Mouse (Mus musculus) ES-Bruce4 (cell line): ENCODE measurements around the gene Haao. TPM values are rescaled to one million over a fixed set of nuclear protein-coding genes. Genes with fewer than 3 reads are reported as not detected.

Source experiments
- H3K27ac ChIP-seq: 2 replicates; pipeline ENCODE4 v1.5.1; 2012; ENCODE audit warnings: low read length, inconsistent platforms; ENCODE audit not compliant: insufficient read depth
- H3K27me3 ChIP-seq: 2 replicates; pipeline ENCODE4 v1.6.1; 2012; ENCODE audit warnings: mild to moderate bottlenecking, low read length, inconsistent platforms; ENCODE audit not compliant: control insufficient read depth, poor library complexity, insufficient read depth, severe bottlenecking
- H3K36me3 ChIP-seq: 2 replicates; pipeline ENCODE4 v1.6.1; 2012; ENCODE audit warnings: inconsistent platforms, mild to moderate bottlenecking, low read length, moderate library complexity; ENCODE audit not compliant: control insufficient read depth, poor library complexity, insufficient read depth, severe bottlenecking
- H3K4me1 ChIP-seq: one replicate; pipeline ENCODE4 v1.8.1; 2011; ENCODE audit warnings: low read length; ENCODE audit not compliant: control insufficient read depth, insufficient read depth
- H3K4me3 ChIP-seq: 2 replicates; pipeline ENCODE4 v1.5.1; 2011; ENCODE audit warnings: low read depth, mild to moderate bottlenecking, low read length
- H3K9ac ChIP-seq: 2 replicates; pipeline ENCODE4 v1.6.1; 2012; ENCODE audit warnings: low read depth, mild to moderate bottlenecking, inconsistent platforms; ENCODE audit not compliant: poor library complexity, severe bottlenecking
- H3K9me3 ChIP-seq: replicated peaks from 2 replicates; pipeline ENCODE4 v1.6.1; 2012; ENCODE audit warnings: mild to moderate bottlenecking, low read length, inconsistent platforms; ENCODE audit not compliant: control insufficient read depth, poor library complexity, insufficient read depth, severe bottlenecking
- CTCF ChIP-seq: IDR thresholded peaks from one replicate; pipeline ENCODE4 v1.8.1; 2011; ENCODE audit warnings: low read depth, low read length
- EP300 ChIP-seq: IDR thresholded peaks from 2 replicates; pipeline ENCODE4 v1.6.1; 2011; ENCODE audit warnings: low read depth, low read length; ENCODE audit not compliant: insufficient read depth
- POLR2A ChIP-seq: IDR thresholded peaks from one replicate; pipeline ENCODE4 v1.8.1; 2011; ENCODE audit warnings: low read length; ENCODE audit not compliant: insufficient read depth
- polyA plus RNA-seq: library from polyadenylated mRNA; stranded (reverse); fragments of >200 nt; gene quantifications from 2 replicates; pipeline ENCODE4 v1.2.4, GENCODE M21; 2011; ENCODE audit warnings: low read depth; ENCODE audit not compliant: missing spikeins, insufficient read depth, insufficient read length

Gene Haao
- polyA plus RNA-seq, 1 experiment: 0.55 TPM

- Histone ChIP-seq H3K4me3 (no peak overlapping the region), H3K36me3 (no peaks in the 10 kb centered on the region), H3K4me1 (peaks cover 2% of the 10 kb centered on the region), H3K27ac (no peak overlapping the region), H3K9me3 (no peaks in the 10 kb centered on the region), H3K27me3 (no peaks in the 10 kb centered on the region), H3K9ac (no peak overlapping the region)
- TF ChIP-seq POLR2A: no peak
- no peak for TF ChIP-seq EP300
- no peak for TF ChIP-seq CTCF
Observed at GRCm38 (mm10) chr17:83823835-83824234, 23.9 kb downstream of the Haao start.

GRCm38 (mm10) chr17:83821876-83822275 is 25.9 kb downstream of the Haao start:
- Histone ChIP-seq H3K9me3 (no peaks in the 10 kb centered on the region), H3K27ac (no peak overlapping the region), H3K4me3 (no peak overlapping the region), H3K27me3 (no peaks in the 10 kb centered on the region), H3K9ac (no peak overlapping the region), H3K4me1 (no peaks in the 10 kb centered on the region), H3K36me3 (no peaks in the 10 kb centered on the region)
- TF ChIP-seq EP300: no peak
- TF ChIP-seq CTCF: no peak

DNA sequence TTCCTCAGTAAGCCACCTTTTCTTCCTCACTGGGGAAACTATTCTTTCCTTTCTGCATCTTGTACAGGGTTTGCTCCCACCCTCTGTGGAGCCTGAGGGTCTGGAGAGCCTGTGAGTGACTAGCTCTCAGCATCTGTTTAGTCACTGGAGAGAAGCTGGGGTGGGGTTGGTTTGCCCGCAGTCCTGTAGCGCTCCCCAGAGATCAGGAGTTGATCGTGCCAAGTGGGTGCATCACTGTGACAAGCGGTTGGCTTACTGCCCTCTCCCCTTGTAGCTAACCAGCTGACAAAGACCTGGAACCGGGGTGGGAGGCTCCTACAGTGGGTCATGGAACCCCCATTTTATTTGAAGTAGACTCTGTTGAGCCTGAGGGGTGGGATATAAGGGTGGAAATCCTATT is 27.1 kb downstream of the Haao start:
- Histone ChIP-seq H3K36me3 (no peaks in the 10 kb centered on the region), H3K9ac (no peak overlapping the region), H3K9me3 (no peaks in the 10 kb centered on the region), H3K27ac (no peak overlapping the region), H3K4me1 (no peaks in the 10 kb centered on the region), H3K27me3 (no peaks in the 10 kb centered on the region), H3K4me3 (no peak overlapping the region)
- no peak for TF ChIP-seq EP300
- no peak for TF ChIP-seq CTCF
- no peak for TF ChIP-seq POLR2A

GRCm38 (mm10) chr17:83819503-83819902 is 28.3 kb downstream of the Haao start:
- Histone ChIP-seq H3K4me3 (no peak overlapping the region), H3K9me3 (no peaks in the 10 kb centered on the region), H3K36me3 (no peaks in the 10 kb centered on the region), H3K9ac (no peak overlapping the region), H3K4me1 (no peaks in the 10 kb centered on the region), H3K27me3 (no peaks in the 10 kb centered on the region), H3K27ac (no peak overlapping the region)
- TF ChIP-seq EP300 (no peak), CTCF (no peak), POLR2A (no peak)

- no peak overlapping the region for H3K9ac ChIP-seq
- no peak overlapping the region for H3K4me3 ChIP-seq
- H3K9me3 ChIP-seq: no peaks in the 10 kb centered on the region
- no peak overlapping the region for H3K27ac ChIP-seq
- TF ChIP-seq CTCF (no peak), POLR2A (no peak), EP300 (no peak)
- H3K4me1 ChIP-seq: no peaks in the 10 kb centered on the region
- H3K36me3 ChIP-seq: no peaks in the 10 kb centered on the region
- H3K27me3 ChIP-seq: no peaks in the 10 kb centered on the region
Observed at GRCm38 (mm10) chr17:83816996-83817395, 30.8 kb downstream of the Haao start.

- TF ChIP-seq POLR2A (no peak), CTCF (no peak), EP300 (no peak)
- no peak overlapping the region for H3K4me3 ChIP-seq
- H3K27ac ChIP-seq: no peak overlapping the region
Observed at GRCm38 (mm10) chr17:83813050-83813449, 34.7 kb downstream of the Haao start.

More at GRCm38 (mm10) chr17:83813050-83813449, 34.7 kb downstream of the Haao start:
- no peaks in the 10 kb centered on the region for H3K9me3 ChIP-seq
- H3K36me3 ChIP-seq: no peaks in the 10 kb centered on the region
- no peaks in the 10 kb centered on the region for H3K4me1 ChIP-seq
- no peaks in the 10 kb centered on the region for H3K27me3 ChIP-seq
- H3K9ac ChIP-seq: no peak overlapping the region
